Comparison of ENCODE assay signal across 19 mouse cellular contexts in the genomic region with DNA sequence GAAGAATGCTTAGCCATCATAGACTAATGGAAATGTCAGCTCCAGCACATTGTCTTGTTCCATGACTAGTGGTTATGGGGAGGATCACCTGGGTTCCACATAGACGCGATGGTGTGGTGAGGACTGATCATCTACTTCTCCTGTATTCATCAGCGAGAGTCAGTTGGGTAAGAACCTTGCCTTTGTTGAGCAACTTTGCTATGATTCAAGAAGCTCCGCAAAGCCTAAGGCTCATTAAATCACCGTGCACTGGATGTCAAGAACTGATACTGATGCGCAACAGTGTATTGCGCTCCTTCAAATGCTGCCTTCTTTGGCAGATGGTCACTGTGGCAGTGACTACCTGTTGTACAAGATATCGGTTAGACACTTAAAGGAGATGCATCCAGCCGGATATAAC. TPM values are rescaled to one million over a fixed set of nuclear protein-coding genes. Genes with fewer than 3 reads are reported as not detected.
DNase-seq lines count a peak whose midpoint lies in the region; ATAC-seq lines count a peak whose summit lies in the region.
"Had no signal": no experiment of that assay in that cellular context is flagged by ENCODE, and none has a peak within 500 bp of the region (broad histone marks: within the 10 kb centered on the region; RNA-seq: fewer than 3 reads in every experiment).

No protein-coding gene starts in this region.

- intact Hi-C loops in heart, postnatal 10 days (cut with DNase I): no loop called here

- peak; percentile 63 for ATAC-seq in megakaryocyte, adult 5-6 weeks (ENCODE audit: poor library complexity, severe bottlenecking)
- 0 out of 2 replicates have a peak, but pooled peaks have one; percentile 31 for ATAC-seq in monocyte, adult 5-6 weeks (replicated peaks; ENCODE audit: insufficient number of reproducible peaks, low FRiP score, low TSS enrichment, poor library complexity, severe bottlenecking)
- ATAC-seq: forebrain, embryonic 14.5 days had no signal

- DNase-seq in heart, adult 11 months: peak; percentile 79
- DNase-seq in heart, postnatal 10 days: no peak
- no peak for DNase-seq in urinary bladder, postnatal 4 days (ENCODE audit: low spot score in 2 of 2)
- no peak for DNase-seq in layer of hippocampus, postnatal 14 days (ENCODE audit: low spot score in 2 of 2)
- DNase-seq: adrenal gland, adult 2 months; adrenal gland, postnatal 10 days; adrenal gland, postnatal 25 days; cerebellum, adult 11 months; cerebellum, adult 18-20 months; cerebellum, adult 8-10 months; cerebellum, adult 9-11 months; cerebellum, postnatal 14 days; cerebellum, postnatal 36 days; embryo, embryonic 11 days had no signal

RNA-seq across cellular contexts. Expression of a gene that starts 5.3 kb away (rescaled TPM):
- total RNA-seq in heart, postnatal 10 days (2021): not detected
- 1.1 and 1.6 TPM in 2 replicates for total RNA-seq in megakaryocyte, adult 5-6 weeks (2015)
- 1.5 and 2.0 TPM in 2 replicates for total RNA-seq in megakaryocyte, adult 5-6 weeks (2017)
- 0.75 to 4.6 TPM (median 2.7 TPM) in 3 replicates for total RNA-seq in monocyte, adult 5-6 weeks (2017)
- 1 to 10 TPM; 1.1 to 1.4 TPM for total RNA-seq in layer of hippocampus, postnatal 14 days (2021)
- total RNA-seq: adrenal gland, postnatal 25 days had no signal

RNA-seq across cellular contexts. Expression of a gene that starts 51.4 kb away (rescaled TPM):
- 1 to 10 TPM; 1.9 to 2.5 TPM for total RNA-seq in heart, postnatal 10 days (2021)
- 37.9 and 43.7 TPM in 2 replicates for total RNA-seq in megakaryocyte, adult 5-6 weeks (2015)
- total RNA-seq in megakaryocyte, adult 5-6 weeks (2017): 32.1 and 39.6 TPM in 2 replicates
- 58.6 to 98.4 TPM (median 96.3 TPM) in 3 replicates for total RNA-seq in monocyte, adult 5-6 weeks (2017)
- 10 to 100 TPM in 1 of 2 experiments, 1 to 10 TPM in 1; 8.6 to 12.2 TPM for total RNA-seq in layer of hippocampus, postnatal 14 days (2021)

RNA-seq across cellular contexts. Expression of a gene that starts 53.3 kb away (rescaled TPM):
- total RNA-seq in heart, postnatal 10 days (2021): under 1 TPM; 0.10 to 0.12 TPM
- total RNA-seq in megakaryocyte, adult 5-6 weeks (2015): not detected in 2 replicates
- not detected in 2 replicates for total RNA-seq in megakaryocyte, adult 5-6 weeks (2017)
- 0.19 TPM in 1 of 3 replicates, not detected in the others for total RNA-seq in monocyte, adult 5-6 weeks (2017)
- total RNA-seq in layer of hippocampus, postnatal 14 days (2021): under 1 TPM; 0.16 to 0.24 TPM
- total RNA-seq: common myeloid progenitor, adult 5-6 weeks; MEL had no signal
